Mouse (Mus musculus) urinary bladder, postnatal 25 days (tissue): ENCODE results near the gene Sgcb.
A peak's percentile ranks its signal among the peaks of the same experiment; 100 is the strongest.

ENCODE experiments used
- DNase-seq: peaks from one replicate; pipeline ENCODE4 v3.0.0; 2022; ENCODE audit warnings: low spot score

The Sgcb gene

GRCm38 (mm10) chr5:73647261-73647900 lies at the start of gene Sgcb:
TSS of gene Sgcb (minus strand) at chr5:73647790.
- peak; percentile 70 for DNase-seq

- no peak for DNase-seq
Observed at GRCm38 (mm10) chr5:73694254-73695015, 46.8 kb upstream of the Sgcb start.

- DNase-seq = no peak
Observed at GRCm38 (mm10) chr5:73693778-73694177, 46.2 kb upstream of the Sgcb start.

- no peak for DNase-seq
Observed at GRCm38 (mm10) chr5:73691723-73692520, 44.3 kb upstream of the Sgcb start.

- DNase-seq = no peak
Observed at GRCm38 (mm10) chr5:73690146-73690545, 42.6 kb upstream of the Sgcb start.

- no peak for DNase-seq
Observed at GRCm38 (mm10) chr5:73688576-73688975, 41.0 kb upstream of the Sgcb start.

- DNase-seq = no peak
Observed at GRCm38 (mm10) chr5:73686149-73686548, 38.6 kb upstream of the Sgcb start.

- DNase-seq = no peak
Observed at GRCm38 (mm10) chr5:73683706-73684409, 36.3 kb upstream of the Sgcb start.

GRCm38 (mm10) chr5:73683221-73683620 lies 35.6 kb upstream of the Sgcb start:
- DNase-seq = no peak

- DNase-seq = no peak
Observed at GRCm38 (mm10) chr5:73676626-73677025, 29.0 kb upstream of the Sgcb start.

- no peak for DNase-seq
Observed at GRCm38 (mm10) chr5:73675604-73676003, 28.0 kb upstream of the Sgcb start.

GRCm38 (mm10) chr5:73669386-73669785 lies 21.8 kb upstream of the Sgcb start:
- no peak for DNase-seq

- no peak for DNase-seq
Observed at GRCm38 (mm10) chr5:73667877-73668276, 20.3 kb upstream of the Sgcb start.

GRCm38 (mm10) chr5:73666695-73667094 lies 19.1 kb upstream of the Sgcb start:
- no peak for DNase-seq

GRCm38 (mm10) chr5:73651855-73652201 lies 4.2 kb upstream of the Sgcb start:
- DNase-seq = no peak

- DNase-seq = no peak
Observed at GRCm38 (mm10) chr5:73651061-73651854, 3.7 kb upstream of the Sgcb start, which contains the start of gene Spata18. TSS of gene Spata18 (plus strand) at chr5:73651379.

- DNase-seq = no peak
Observed at GRCm38 (mm10) chr5:73650365-73650964, 2.9 kb upstream of the Sgcb start.

- DNase-seq = no peak
Observed at GRCm38 (mm10) chr5:73642091-73642490, 5.5 kb downstream of the Sgcb start.

- DNase-seq = no peak
Observed at GRCm38 (mm10) chr5:73641058-73641457, 6.5 kb downstream of the Sgcb start.

GRCm38 (mm10) chr5:73637337-73638107 lies 10.1 kb downstream of the Sgcb start:
- DNase-seq = no peak
